Mouse (Mus musculus) forebrain, embryonic 11.5 days (tissue): ENCODE measurements around the gene Trp53. TPM values are rescaled to one million over a fixed set of nuclear protein-coding genes. Genes with fewer than 3 reads are reported as not detected.

ENCODE experiments used
- ATAC-seq: fragments of 200-750 bp; cut with Nextera tagmentation; replicated peaks from 2 replicates; pipeline ENCODE4 v1.8.0; 2017; ENCODE audit warnings: moderate TSS enrichment; ENCODE audit not compliant: low FRiP score
- DNase-seq: peaks from one replicate; pipeline ENCODE4 v3.0.0-alpha.2; 2017; ENCODE audit warnings: low spot score
- H3K27ac ChIP-seq: fragments of 300-500 bp; sonication (generic); 2 replicates; pipeline ENCODE4 v1.5.1; 2014; ENCODE audit warnings: low read depth, low read length
- H3K27me3 ChIP-seq: fragments of 300-500 bp; sonication (generic); 2 replicates; pipeline ENCODE4 v1.6.1; 2014; ENCODE audit warnings: mild to moderate bottlenecking, low read length, mixed read lengths; ENCODE audit not compliant: control insufficient read depth, insufficient read depth
- H3K36me3 ChIP-seq: fragments of 300-500 bp; sonication (generic); 2 replicates; pipeline ENCODE4 v1.6.1; 2014; ENCODE audit warnings: mild to moderate bottlenecking, low read length, moderate library complexity, mixed read lengths; ENCODE audit not compliant: control insufficient read depth, insufficient read depth
- H3K4me1 ChIP-seq: fragments of 300-500 bp; sonication (generic); replicated peaks from 2 replicates; pipeline ENCODE4 v1.6.1; 2014; ENCODE audit warnings: low read length, mixed read lengths; ENCODE audit not compliant: control insufficient read depth, insufficient read depth
- H3K4me2 ChIP-seq: fragments of 300-500 bp; sonication (generic); 2 replicates; pipeline ENCODE4 v1.6.1; 2014; ENCODE audit warnings: low read depth, mild to moderate bottlenecking, low read length, moderate library complexity, mixed read lengths; ENCODE audit not compliant: severe bottlenecking
- H3K4me3 ChIP-seq: fragments of 300-500 bp; sonication (generic); 2 replicates; pipeline ENCODE4 v1.5.1; 2014; ENCODE audit warnings: low read depth, low read length
- H3K9ac ChIP-seq: fragments of 300-500 bp; sonication (generic); 2 replicates; pipeline ENCODE4 v1.6.1; 2014; ENCODE audit warnings: low read length
- H3K9me3 ChIP-seq: fragments of 300-500 bp; sonication (generic); 2 replicates; pipeline ENCODE4 v1.6.1; 2016; ENCODE audit warnings: low read length, mixed read lengths; ENCODE audit not compliant: control insufficient read depth
- WGBS: fragments of 180-500 bp; shearing (Covaris S2); extraction: QIAGEN DNeasy Blood & Tissue Kit; methylation state at CpG from one replicate; pipeline ENCODE4 v1.1.7; 2014; 5-methylcytosine and 5-hydroxymethylcytosine counted together
- polyA plus RNA-seq: library from polyadenylated mRNA; unstranded; fragments of >200 nt; fragmentation: Nextera tagmentation; extraction: Ambion mirVana; gene quantifications from 2 replicates; pipeline ENCODE4 v1.2.1, GENCODE M21; 2014

Trp53 gene
- polyA plus RNA-seq, 1 experiment from 2014 or later, result 168 TPM

GRCm38 (mm10) chr11:69599436-69599835, 19.3 kb downstream of the Trp53 start:
- H3K27ac ChIP-seq, result no peak overlapping the region
- no peaks in the 10 kb centered on the region for H3K36me3 ChIP-seq
- no peak overlapping the region for H3K4me3 ChIP-seq

DNA sequence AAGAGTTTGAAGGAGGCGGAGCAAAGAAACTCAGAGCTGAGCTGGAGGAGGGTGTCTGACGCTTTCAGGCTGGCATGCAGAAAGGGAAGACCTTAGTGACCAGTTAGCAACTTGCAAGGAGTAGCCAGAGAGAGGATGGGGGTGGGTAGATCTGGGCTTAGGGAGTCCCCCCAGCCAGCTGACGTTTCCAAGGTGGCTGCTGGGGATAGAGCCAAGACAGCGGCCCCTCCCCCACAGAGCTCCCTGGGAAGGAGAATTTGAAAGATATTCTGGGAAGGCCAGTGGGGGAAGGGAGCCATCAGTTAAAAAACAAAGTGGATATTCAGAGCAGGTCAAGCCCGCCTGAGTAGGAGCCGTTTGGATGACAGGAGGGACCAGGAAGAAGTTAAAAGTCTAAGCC, 19.9 kb downstream of the Trp53 start:
- H3K4me3 ChIP-seq, result no peak overlapping the region
- peaks cover 13% of the 10 kb centered on the region; the same call in 1 of the 2 replicates for H3K4me1 ChIP-seq
- H3K9me3 ChIP-seq, result no peaks in the 10 kb centered on the region
- no peaks in the 10 kb centered on the region for H3K36me3 ChIP-seq
- H3K27ac ChIP-seq, result 0 out of 2 replicates have a peak overlapping the region, but pooled peaks have one; percentile 15
- no peak for ATAC-seq
- WGBS, result 8% methylated on average over 6 of the region's 6 CpGs
- H3K9ac ChIP-seq, result peak overlapping the region; percentile 16
- 0 out of 2 replicates have a peak overlapping the region, but pooled peaks have one; percentile 18 for H3K4me2 ChIP-seq
- H3K27me3 ChIP-seq, result peaks cover 5% of the 10 kb centered on the region
- peak; percentile 69 for DNase-seq

More at GRCm38 (mm10) chr11:69599436-69599835, 19.3 kb downstream of the Trp53 start:
- peak overlapping the region; percentile 16; the same call in 1 of the 2 replicates for H3K9ac ChIP-seq
- peaks cover 4% of the 10 kb centered on the region; the same call in 1 of the 2 replicates for H3K27me3 ChIP-seq
- 0 out of 2 replicates have a peak overlapping the region, but pooled peaks have one; percentile 18 for H3K4me2 ChIP-seq
- peaks cover 10% of the 10 kb centered on the region; the same call in 1 of the 2 replicates for H3K4me1 ChIP-seq
- 6% methylated on average over 9 of the region's 9 CpGs for WGBS
- no peak for DNase-seq
- ATAC-seq, result no peak
- H3K9me3 ChIP-seq, result no peaks in the 10 kb centered on the region

DNA sequence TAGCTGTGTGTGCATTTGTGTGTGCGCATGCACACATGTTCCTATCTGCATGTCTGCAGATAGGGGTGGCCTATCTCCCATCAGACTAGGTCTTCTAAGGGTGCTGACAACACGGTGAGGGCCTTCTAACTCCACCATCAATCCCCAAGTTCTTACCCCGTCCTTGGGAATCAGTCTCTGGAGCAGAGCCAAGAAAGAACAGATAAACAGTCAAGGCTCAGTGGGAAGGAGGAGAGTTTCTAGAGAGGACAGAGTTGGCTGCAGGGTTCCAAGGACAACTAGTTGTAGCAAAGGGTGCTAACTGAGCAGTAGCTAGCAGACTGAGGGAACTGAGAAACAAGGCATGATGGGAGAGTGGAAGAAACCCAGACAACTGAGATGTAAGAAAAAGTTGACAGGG, 21.6 kb downstream of the Trp53 start:
- DNase-seq (no peak), ATAC-seq (no peak)
- H3K27me3 ChIP-seq, result peaks cover 8% of the 10 kb centered on the region
- no peaks in the 10 kb centered on the region for H3K9me3 ChIP-seq
- no peak overlapping the region for H3K4me2 ChIP-seq
- no peak overlapping the region for H3K9ac ChIP-seq
- no peaks in the 10 kb centered on the region for H3K36me3 ChIP-seq
- peaks cover 17% of the 10 kb centered on the region; the same call in 1 of the 2 replicates for H3K4me1 ChIP-seq
- H3K27ac ChIP-seq, result no peak overlapping the region
- H3K4me3 ChIP-seq, result no peak overlapping the region
- WGBS, result 89% methylated on average over 3 of the region's 3 CpGs

- no peak overlapping the region for H3K4me2 ChIP-seq
- no peak overlapping the region for H3K4me3 ChIP-seq
Measured at GRCm38 (mm10) chr11:69603516-69603915, 23.4 kb downstream of the Trp53 start.

GRCm38 (mm10) chr11:69604347-69604746, 24.2 kb downstream of the Trp53 start:
- Histone ChIP-seq H3K4me1 (peaks cover 17% of the 10 kb centered on the region; the same call in 1 of the 2 replicates), H3K4me3 (peak overlapping the region; percentile 56; the same call in 1 of the 2 replicates), H3K27me3 (peaks cover 8% of the 10 kb centered on the region), H3K4me2 (peak overlapping the region; percentile 100), H3K9me3 (no peaks in the 10 kb centered on the region), H3K27ac (no peak overlapping the region), H3K9ac (peak overlapping the region; percentile 73; the same call in 1 of the 2 replicates), H3K36me3 (no peaks in the 10 kb centered on the region)
- no peak for ATAC-seq
- 62% methylated on average over 3 of the region's 3 CpGs for whole genome bisulfite sequencing
- no peak for DNase-seq

More at GRCm38 (mm10) chr11:69603516-69603915, 23.4 kb downstream of the Trp53 start:
- ATAC-seq (no peak), DNase-seq (no peak)
- no peaks in the 10 kb centered on the region for H3K9me3 ChIP-seq
- H3K9ac ChIP-seq, result no peak overlapping the region
- H3K4me1 ChIP-seq, result peaks cover 17% of the 10 kb centered on the region; the same call in 1 of the 2 replicates
- no peaks in the 10 kb centered on the region for H3K36me3 ChIP-seq
- H3K27ac ChIP-seq, result no peak overlapping the region
- WGBS, result 88% methylated on average over 8 of the region's 8 CpGs
- peaks cover 8% of the 10 kb centered on the region for H3K27me3 ChIP-seq

DNA sequence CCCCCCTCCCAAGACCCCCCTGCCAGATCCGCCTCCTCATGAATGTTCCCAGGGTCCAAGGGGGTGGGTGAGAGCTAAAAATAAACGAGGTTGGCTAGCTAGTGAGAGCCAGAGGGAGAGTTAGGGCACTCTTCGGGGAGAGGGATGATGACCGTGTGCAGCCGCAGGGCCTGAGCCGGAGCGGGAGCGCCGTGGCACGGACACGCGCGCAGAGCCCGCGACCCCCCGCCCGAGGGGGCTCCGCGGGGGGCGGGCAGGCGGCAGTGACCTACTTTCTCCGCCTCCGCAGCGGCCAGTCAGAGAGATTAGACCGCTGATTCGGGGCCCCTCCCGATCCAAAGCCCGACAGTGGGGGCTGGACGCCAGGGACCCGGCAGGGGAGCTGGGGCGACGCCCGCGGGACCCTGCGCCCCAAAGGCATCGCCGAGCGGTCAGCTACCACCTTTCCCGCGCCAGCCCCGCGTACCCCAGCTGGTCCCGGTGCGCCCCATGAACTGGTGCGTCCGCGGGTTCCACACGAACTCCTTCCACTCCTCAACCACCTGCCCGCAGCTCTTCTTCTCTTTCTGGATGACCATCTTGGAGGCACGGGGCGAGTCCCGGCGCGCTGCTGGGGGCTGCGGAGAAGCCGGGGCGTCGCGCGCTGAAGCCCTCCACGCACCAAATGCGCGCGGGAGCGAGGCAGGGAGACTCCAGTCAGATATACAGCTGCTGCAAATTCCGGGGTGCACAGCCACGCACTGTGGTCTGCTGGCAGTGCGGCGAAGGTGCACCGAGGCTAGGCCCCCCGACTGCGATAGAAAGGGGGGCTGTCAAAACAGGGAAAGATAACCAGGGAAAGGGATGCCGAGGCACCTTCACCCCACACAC, 24.9 kb downstream of the Trp53 start:
- Histone ChIP-seq H3K4me2 (peak overlapping the region; percentile 100), H3K27me3 (peaks cover 8% of the 10 kb centered on the region), H3K9ac (peak overlapping the region; percentile 73), H3K9me3 (no peaks in the 10 kb centered on the region), H3K27ac (no peak overlapping the region), H3K4me3 (peak overlapping the region; percentile 56), H3K36me3 (no peaks in the 10 kb centered on the region), H3K4me1 (peaks cover 12% of the 10 kb centered on the region; the same call in 1 of the 2 replicates)
- WGBS, result under 1% methylated on average over 61 of the region's 73 CpGs
- DNase-seq (peak; percentile 62), ATAC-seq (peak; percentile 53; the same call in 1 of the 2 replicates)

- no peaks in the 10 kb centered on the region for H3K36me3 ChIP-seq
- H3K27me3 ChIP-seq, result peaks cover 8% of the 10 kb centered on the region
- H3K9ac ChIP-seq, result peak within 1 kb of the TSS; percentile 73
- DNase-seq (peak; percentile 89), ATAC-seq (peak; percentile 91)
- H3K4me3 ChIP-seq, result peak within 1 kb of the TSS; percentile 56
- WGBS, result 1% methylated on average over 32 of the region's 32 CpGs
- H3K27ac ChIP-seq, result no peak within 1 kb of the TSS
- peaks cover 7% of the 10 kb centered on the region; the same call in 1 of the 2 replicates for H3K4me1 ChIP-seq
- H3K9me3 ChIP-seq, result no peaks in the 10 kb centered on the region
- H3K4me2 ChIP-seq, result peak within 1 kb of the TSS; percentile 100
Measured at GRCm38 (mm10) chr11:69605726-69606490, 25.7 kb downstream of the Trp53 start, which contains the start of gene Atp1b2. Atp1b2 (minus strand) TSS chr11:69605942.

DNA sequence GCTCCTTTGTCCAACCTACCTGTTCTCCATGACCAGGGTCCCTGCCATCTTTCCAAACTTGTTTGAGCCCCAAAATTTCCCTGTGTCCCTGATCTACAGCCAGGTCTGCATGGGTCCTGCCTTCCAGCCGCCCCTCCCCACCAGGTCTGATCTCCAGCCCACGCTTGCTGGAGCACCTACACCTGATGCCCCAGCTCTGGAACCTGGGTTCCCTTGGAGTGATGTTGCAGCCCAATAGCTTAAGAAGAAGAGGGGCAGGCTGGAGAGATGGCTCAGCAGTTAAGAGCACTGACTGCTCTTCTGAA, 26.3 kb downstream of the Trp53 start:
- Histone ChIP-seq H3K27me3 (peaks cover 8% of the 10 kb centered on the region), H3K36me3 (no peaks in the 10 kb centered on the region), H3K9ac (peak overlapping the region; percentile 52), H3K27ac (no peak overlapping the region), H3K4me1 (peaks cover 7% of the 10 kb centered on the region; the same call in 1 of the 2 replicates), H3K4me3 (peak overlapping the region; percentile 56; the same call in 1 of the 2 replicates), H3K9me3 (no peaks in the 10 kb centered on the region), H3K4me2 (peak overlapping the region; percentile 100)
- ATAC-seq (no peak), DNase-seq (no peak)
- WGBS, result 57% methylated on average over 2 of the region's 2 CpGs
